In the genomic region with DNA sequence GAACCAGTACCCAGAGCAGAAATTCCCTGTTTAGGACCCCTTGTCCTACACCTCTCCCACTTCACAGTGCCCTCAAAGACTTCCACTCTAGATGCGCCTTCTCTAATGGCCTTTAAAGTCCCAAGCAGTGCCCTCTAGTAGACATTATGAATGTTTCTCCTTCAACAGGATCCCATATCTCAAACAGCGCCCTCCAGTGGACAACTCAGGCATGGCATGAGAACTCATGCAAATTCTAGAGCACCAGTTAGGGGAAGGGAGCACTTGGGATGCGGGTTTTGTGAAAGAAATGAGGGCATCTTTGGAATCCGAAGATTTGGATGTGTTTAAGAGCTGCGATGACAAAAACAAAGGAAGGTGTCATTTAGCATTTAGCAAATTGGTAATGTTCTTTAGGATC, we compare ENCODE assay signal across 8 mouse cellular contexts. TPM values are rescaled to one million over a fixed set of nuclear protein-coding genes. Genes with fewer than 3 reads are reported as not detected.
DNase-seq lines count a peak whose midpoint lies in the region; ATAC-seq lines count a peak whose summit lies in the region.
"Had no signal": no experiment of that assay in that cellular context is flagged by ENCODE, and none has a peak within 500 bp of the region (broad histone marks: within the 10 kb centered on the region; RNA-seq: fewer than 3 reads in every experiment).

No protein-coding gene starts in this region.

- no peak overlapping the region for H3K9ac ChIP-seq in kidney, embryonic 14.5 days (ENCODE audit: low read depth, low read length)
- H3K9ac ChIP-seq: embryonic facial prominence, embryonic 12.5 days had no signal

- no peak overlapping the region for H3K4me3 ChIP-seq in kidney, embryonic 14.5 days (ENCODE audit: low read length)
- H3K4me3 ChIP-seq: embryonic facial prominence, embryonic 12.5 days had no signal

- no peak overlapping the region for H3K27ac ChIP-seq in kidney, embryonic 14.5 days (ENCODE audit: low read depth, low read length)
- H3K27ac ChIP-seq: embryonic facial prominence, embryonic 12.5 days had no signal

- DNase-seq in kidney, postnatal 4 days: peak; percentile 72 to 76
- DNase-seq in CD8-positive naive resting alpha-beta T cell, adult 2 months (ENCODE audit: low read depth in 2 of 2, low spot score in 2 of 2): peak; percentile 69 to 73
- DNase-seq in ZHBTc4 (ENCODE audit: low read depth, low spot score): peak; percentile 86
- DNase-seq in induced T-regulatory cell, adult 2 months (ENCODE audit: low read depth): peak; percentile 91
- peak; percentile 47 for DNase-seq in thymus, postnatal 25 days
- no peak for DNase-seq in frontal cortex, postnatal 10 days (ENCODE audit: low spot score in 2 of 2)

- no peak overlapping the region for H3K4me2 ChIP-seq in kidney, embryonic 14.5 days (replicated peaks; ENCODE audit: low read depth, low read length)
- H3K4me2 ChIP-seq: embryonic facial prominence, embryonic 12.5 days had no signal

- H3K4me1 ChIP-seq in kidney, embryonic 14.5 days (ENCODE audit: control insufficient read depth, insufficient read depth, low read length): peaks cover 18% of the 10 kb centered on the region

- no peaks in the 10 kb centered on the region for H3K36me3 ChIP-seq in kidney, embryonic 14.5 days (ENCODE audit: control insufficient read depth, insufficient read depth, low read length)
- H3K36me3 ChIP-seq: embryonic facial prominence, embryonic 12.5 days had no signal

- 62% methylated on average over 5 of the region's 5 CpGs for WGBS in kidney, embryonic 14.5 days

- peaks cover 29% of the 10 kb centered on the region for H3K27me3 ChIP-seq in kidney, embryonic 14.5 days (ENCODE audit: control insufficient read depth, insufficient read depth, low read length)

- H3K9me3 ChIP-seq in kidney, embryonic 14.5 days (ENCODE audit: control insufficient read depth, low read length): peaks cover 4% of the 10 kb centered on the region; the same call in 1 of the 2 replicates
- H3K9me3 ChIP-seq: embryonic facial prominence, embryonic 12.5 days had no signal

- no peak for ATAC-seq in kidney, embryonic 14.5 days (ENCODE audit: low FRiP score, low TSS enrichment)

RNA-seq across cellular contexts. Expression of gene Ache, which starts 2.3 kb away (rescaled TPM):
- 0.57 and 0.58 TPM in 2 replicates for polyA plus RNA-seq in kidney, embryonic 14.5 days (2014; fragmentation: Nextera tagmentation; extraction: Ambion mirVana)

RNA-seq across cellular contexts. Expression of gene Ufsp1, which starts 9.4 kb away (rescaled TPM):
- 6.2 and 6.4 TPM in 2 replicates for polyA plus RNA-seq in kidney, embryonic 14.5 days (2014; fragmentation: Nextera tagmentation; extraction: Ambion mirVana)

RNA-seq across cellular contexts. Expression of gene Srrt, which starts 22.4 kb away (rescaled TPM):
- polyA plus RNA-seq in kidney, embryonic 14.5 days (2014; fragmentation: Nextera tagmentation; extraction: Ambion mirVana): 104 and 141 TPM in 2 replicates

RNA-seq across cellular contexts. Expression of gene Trip6, which starts 29.2 kb away (rescaled TPM):
- 52.7 and 62.5 TPM in 2 replicates for polyA plus RNA-seq in kidney, embryonic 14.5 days (2014; fragmentation: Nextera tagmentation; extraction: Ambion mirVana)

RNA-seq across cellular contexts. Expression of gene Slc12a9, which starts 48.4 kb away (rescaled TPM):
- polyA plus RNA-seq in kidney, embryonic 14.5 days (2014; fragmentation: Nextera tagmentation; extraction: Ambion mirVana): 5.7 and 8.5 TPM in 2 replicates

Comparison
In these comparisons a context has a peak if more than half of its experiments do, and no peak if none do; other contexts are left out.
1. DNase-seq: peak in kidney, postnatal 4 days (2 of 2), CD8-positive naive resting alpha-beta T cell, adult 2 months (2 of 2), ZHBTc4 (single experiment), induced T-regulatory cell, adult 2 months (single experiment) and thymus, postnatal 25 days (single experiment); none in frontal cortex, postnatal 10 days (0 of 2).